Mouse (Mus musculus): ENCODE results near the gene Sh3gl3. TPM values are rescaled to one million over a fixed set of nuclear protein-coding genes. Genes with fewer than 3 reads are reported as not detected.

Gene Sh3gl3
- total RNA-seq (2021) = 10 to 100 TPM; 41.9 to 49.7 TPM
- long read RNA-seq, experiment 1, transcript Sh3gl3-203 (9 exons, 1,486 nt) = minor isoform, 17 of 76 reads
- long read RNA-seq, experiment 1, transcript Sh3gl3-201 (9 exons, 1,647 nt) = major isoform, 47 of 76 reads
- long read RNA-seq, experiment 1, partial matches to known transcripts = 1 of 76 reads
- long read RNA-seq, experiment 1, other reads (novel, unspliced or antisense) = 11 of 76 reads
- long read RNA-seq, experiment 2, transcript Sh3gl3-203 (9 exons, 1,486 nt) = minor isoform, 14 of 59 reads
- long read RNA-seq, experiment 2, transcript Sh3gl3-201 (9 exons, 1,647 nt) = major isoform, 40 of 59 reads
- long read RNA-seq, experiment 2, partial matches to known transcripts = 1 of 59 reads
- long read RNA-seq, experiment 2, other reads (novel, unspliced or antisense) = 4 of 59 reads

- no peak for DNase-seq (ENCODE audit: low spot score in 2 of 2)
These were observed at the start of gene Sh3gl3 for GRCm38 (mm10) chr7:82173540-82173939. Gene Sh3gl3, plus strand, starts transcription at chr7:82173840.

DNA sequence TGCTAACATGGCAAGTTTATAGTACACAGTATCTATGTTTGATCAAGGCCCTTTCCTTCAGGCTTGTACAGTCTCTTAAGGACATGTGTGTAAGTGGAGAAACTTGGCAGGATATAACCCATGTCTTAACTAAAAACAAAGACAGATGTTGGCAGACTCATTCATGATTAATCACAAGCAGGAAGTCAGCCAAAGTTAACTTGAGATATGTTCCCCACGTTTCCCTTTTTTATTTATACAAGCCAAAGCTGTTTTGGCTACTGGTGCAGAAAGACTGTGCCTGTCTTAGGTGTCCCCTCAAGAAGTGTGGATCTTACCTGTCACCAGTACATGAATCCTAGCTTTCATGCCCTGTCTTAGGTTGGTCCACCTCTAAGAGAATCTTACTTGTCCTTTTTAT lies 35.4 kb upstream of the Sh3gl3 start:
- DNase-seq (ENCODE audit: low spot score in 2 of 2) = no peak

GRCm38 (mm10) chr7:82147151-82147550 lies 26.5 kb upstream of the Sh3gl3 start:
- no peak for DNase-seq (ENCODE audit: low spot score in 2 of 2)

DNA sequence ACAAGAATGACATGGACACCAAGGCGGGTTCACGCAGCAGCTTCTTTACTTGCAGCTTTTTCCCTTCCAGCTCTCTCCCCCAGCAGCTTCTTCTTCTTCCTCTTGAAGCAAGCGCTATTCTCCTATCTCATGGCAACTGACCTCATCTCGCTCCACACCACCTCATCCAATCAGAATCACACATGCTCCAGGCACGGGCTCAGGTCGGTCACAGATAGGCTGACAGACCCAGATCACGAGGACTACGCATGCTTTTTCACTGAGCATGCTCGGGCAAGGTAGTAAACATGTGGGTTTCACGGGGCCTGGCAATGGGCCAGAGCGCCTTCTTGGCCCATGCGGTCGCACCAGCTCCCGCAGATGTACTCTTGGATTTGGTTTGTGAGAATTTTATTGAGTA lies 9.0 kb upstream of the Sh3gl3 start:
- no peak for DNase-seq (ENCODE audit: low spot score in 2 of 2)

DNA sequence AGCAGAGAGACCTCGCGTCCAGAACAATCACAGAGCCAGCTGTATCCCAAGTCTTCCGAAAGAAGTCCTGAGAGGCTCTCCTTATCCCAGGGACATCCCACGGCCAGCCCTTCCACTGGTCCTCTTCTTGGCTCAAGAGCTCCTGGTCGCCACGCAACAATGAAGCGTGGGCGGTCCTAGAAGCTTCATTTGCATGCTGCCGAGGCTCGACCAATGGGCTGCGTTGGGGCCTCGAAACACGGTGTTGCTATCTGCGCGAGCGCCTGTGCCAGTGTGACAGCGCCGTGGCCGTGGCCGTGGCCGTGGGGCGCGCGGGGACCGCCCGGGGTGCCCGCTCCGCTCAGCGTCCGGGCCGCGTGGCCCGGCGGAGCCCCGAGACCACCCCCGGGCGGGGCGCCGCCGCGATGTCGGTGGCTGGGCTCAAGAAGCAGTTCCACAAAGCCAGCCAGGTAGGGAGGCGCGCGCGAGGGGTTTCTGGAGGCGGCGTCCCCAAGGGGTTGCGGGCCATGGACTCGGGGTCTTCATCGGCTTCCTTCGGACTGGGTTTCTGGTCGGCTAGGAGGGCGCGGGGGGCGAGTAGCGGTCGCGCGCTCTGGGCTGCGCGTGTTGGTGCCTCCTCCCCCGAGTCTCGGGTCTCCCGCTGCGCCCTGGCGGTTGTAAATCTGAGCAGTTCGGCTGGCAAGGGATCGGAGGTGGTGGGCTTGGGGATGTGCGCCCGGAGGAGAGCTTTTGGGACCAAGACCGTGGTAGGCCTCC lies 1.1 kb downstream of the Sh3gl3 start:
- peak; percentile 91 to 94 for DNase-seq (ENCODE audit: low spot score in 2 of 2)

DNA sequence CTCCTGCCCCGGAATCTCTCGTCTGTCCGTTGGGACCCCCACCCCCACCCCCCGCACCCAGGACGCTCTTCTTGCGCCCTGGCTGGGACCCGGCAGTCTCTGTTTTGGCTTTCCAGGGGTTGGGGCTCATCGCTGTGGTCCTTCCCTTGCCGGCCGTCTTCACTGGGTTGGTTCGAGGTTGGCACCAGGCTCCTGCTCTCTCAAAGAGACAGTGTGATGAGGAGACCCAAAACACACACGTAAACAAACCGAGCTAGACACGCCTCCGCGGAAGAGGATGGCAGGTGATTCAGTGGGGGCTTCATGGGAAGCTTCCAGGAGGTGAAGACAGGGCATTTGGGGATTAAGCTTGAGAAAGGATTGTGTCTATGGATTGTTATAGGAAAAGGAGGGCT lies 1.7 kb downstream of the Sh3gl3 start:
- no peak for DNase-seq (ENCODE audit: low spot score in 2 of 2)

DNA sequence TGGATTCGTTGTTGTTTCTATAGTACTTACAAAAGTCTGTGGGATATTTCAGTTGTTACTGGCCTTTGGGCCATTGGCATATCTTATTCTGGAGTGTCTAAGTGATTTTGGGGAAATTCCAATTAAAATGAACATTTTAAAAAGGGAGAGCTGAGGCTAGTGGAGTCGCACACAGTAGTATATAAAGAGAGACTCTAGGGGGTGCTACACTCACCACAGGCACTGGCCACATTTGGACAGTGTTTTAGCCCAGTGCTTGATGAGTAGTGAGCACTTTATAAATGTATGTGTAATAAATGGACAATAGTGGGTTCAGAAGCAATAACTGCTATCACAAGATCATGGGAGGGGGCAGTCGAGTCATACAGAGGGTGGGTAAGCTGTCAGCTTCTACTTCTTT lies 2.6 kb downstream of the Sh3gl3 start:
- no peak for DNase-seq (ENCODE audit: low spot score in 2 of 2)

GRCm38 (mm10) chr7:82177336-82177735 lies 3.7 kb downstream of the Sh3gl3 start:
- no peak for DNase-seq (ENCODE audit: low spot score in 2 of 2)

DNA sequence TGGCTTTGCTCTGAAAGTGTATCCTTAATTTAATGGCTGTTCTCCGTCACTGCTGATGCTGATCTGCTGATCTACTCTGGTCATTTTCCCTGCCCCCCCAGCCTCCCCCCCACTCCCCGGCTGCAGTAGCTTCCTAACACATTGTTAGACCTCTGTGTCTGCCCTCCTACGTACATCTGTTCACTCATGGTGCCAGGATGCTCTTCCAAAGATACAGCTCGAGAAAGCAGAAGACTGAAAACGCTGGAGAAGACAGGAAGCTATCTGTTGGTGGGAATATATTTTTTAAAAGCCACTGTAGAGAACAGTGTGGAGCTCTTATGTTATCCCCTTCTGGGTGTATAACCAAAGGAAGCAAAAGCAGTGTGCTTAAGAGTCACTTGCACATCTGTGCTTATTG lies 7.3 kb downstream of the Sh3gl3 start:
- no peak for DNase-seq (ENCODE audit: low spot score in 2 of 2)

DNA sequence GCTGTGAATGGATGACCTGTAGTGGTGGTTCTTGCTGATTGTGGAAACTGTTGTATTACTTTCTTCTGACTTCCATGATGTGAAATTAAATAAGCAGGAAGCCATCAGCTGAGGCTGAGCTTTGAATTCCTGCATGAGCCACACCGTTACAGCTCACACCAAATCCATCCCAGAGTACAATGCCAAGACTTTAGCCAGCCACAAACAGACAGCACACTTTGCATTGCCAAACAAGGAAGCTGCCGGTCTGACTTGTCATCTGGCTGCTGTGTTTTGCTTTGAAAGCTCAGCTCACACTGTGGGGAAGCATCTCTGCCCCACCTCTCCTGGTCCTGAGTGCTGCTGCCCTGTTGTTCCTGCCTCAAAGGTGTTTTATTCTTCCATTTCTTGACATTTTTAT lies 9.1 kb downstream of the Sh3gl3 start:
- no peak for DNase-seq (ENCODE audit: low spot score in 2 of 2)

DNA sequence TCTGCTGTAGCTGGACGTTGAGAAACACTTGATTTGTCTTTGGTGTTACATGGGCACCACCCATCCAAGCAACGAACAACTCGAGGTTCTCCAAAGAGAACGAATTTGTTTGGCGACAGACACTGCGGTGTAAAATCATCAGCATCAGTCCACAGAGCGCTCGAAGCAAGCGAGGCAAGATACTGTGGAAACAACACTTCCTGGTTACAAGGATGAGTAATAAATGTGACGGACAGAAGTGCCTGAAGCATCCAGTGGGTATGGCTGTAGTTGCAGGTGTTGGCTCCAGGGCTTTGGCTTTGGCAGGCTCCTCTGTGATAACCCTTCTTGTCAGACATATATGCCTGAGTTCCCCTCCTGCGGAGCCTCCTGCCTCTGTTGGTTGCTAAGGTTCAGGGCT lies 18.0 kb downstream of the Sh3gl3 start:
- DNase-seq (ENCODE audit: low spot score in 2 of 2) = no peak

- no peak for DNase-seq (ENCODE audit: low spot score in 2 of 2)
These were observed 18.9 kb downstream of the Sh3gl3 start for GRCm38 (mm10) chr7:82192512-82192911.

DNA sequence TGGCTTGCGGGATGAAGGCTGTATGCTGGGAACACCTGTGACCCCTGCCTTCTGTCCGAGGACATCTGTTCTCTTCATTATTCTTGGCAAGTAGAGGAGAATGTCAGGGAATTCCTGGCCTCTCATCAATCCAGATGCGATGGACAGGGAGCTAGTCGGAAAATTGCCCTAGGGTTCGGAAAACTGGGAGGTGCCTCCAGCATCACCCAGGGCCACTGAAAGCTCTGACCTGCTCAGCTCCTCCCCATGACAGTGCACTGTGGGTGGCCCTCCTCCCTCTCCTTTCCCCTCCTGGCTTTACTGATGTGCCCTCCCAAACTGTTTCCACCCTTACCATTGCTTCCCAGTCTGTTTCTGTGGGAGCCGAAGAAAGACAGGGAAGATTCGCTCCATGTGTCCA lies 29.5 kb downstream of the Sh3gl3 start:
- DNase-seq (ENCODE audit: low spot score in 2 of 2) = no peak

DNA sequence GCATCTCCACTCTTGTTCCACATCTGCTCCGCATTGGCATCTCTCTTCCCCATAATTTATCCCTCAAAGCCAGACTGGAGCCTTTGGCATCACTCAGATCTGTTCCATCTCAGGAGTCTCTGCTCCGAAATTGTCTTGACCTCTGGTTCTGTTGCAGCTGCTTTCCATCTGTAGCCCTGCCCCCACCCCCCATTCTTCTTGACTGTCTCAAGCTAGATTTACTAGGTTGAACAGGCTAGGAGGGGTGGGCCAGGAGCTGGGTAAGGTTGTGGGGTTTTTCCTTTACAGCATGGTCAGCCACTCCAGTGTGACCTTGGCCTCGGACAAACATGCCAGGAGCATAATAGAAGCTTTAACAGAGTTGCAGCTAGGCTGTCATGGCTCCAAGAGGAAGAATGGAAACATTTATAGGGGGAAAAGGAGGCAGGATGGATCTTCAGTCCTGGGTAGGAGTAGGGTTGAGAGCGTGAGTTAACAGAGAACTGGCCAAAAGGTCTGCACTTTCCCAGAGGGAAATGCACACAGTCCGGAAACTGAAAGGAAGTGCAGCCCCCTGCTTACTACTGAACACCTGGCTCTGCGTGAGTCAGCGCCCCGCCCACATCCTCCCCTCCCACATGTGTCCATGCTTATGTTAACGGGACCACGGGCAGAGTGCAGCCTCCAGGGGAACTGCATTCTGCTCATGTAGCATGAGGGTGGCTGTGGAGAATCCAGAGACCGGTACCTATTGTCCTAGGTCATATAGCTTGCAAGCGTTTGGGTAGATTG lies 30.6 kb downstream of the Sh3gl3 start:
- DNase-seq (ENCODE audit: low spot score in 2 of 2) = peak; percentile 22 to 34

DNA sequence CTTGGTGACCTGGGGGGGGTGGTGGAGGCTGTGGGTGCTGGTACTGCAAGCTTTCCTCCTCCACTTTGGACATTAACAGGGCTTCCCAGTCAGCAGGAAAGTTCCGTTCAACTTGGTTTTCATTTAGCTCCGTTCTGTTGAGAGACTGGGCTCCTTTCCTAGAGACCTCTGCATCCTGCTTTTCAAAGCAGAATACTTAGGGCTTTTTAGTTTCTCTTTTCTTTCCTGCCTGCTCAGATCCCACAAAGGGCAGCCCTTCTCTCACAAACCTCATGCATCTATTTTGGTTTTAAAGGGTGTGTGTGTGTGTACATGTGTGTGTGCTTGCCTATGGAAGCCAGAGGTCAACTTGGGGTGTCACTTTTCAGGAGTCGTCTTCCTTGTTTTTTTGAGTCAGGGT lies 31.3 kb downstream of the Sh3gl3 start:
- DNase-seq (ENCODE audit: low spot score in 2 of 2) = no peak

GRCm38 (mm10) chr7:82206787-82207186 lies 33.1 kb downstream of the Sh3gl3 start:
- no peak for DNase-seq (ENCODE audit: low spot score in 2 of 2)

DNA sequence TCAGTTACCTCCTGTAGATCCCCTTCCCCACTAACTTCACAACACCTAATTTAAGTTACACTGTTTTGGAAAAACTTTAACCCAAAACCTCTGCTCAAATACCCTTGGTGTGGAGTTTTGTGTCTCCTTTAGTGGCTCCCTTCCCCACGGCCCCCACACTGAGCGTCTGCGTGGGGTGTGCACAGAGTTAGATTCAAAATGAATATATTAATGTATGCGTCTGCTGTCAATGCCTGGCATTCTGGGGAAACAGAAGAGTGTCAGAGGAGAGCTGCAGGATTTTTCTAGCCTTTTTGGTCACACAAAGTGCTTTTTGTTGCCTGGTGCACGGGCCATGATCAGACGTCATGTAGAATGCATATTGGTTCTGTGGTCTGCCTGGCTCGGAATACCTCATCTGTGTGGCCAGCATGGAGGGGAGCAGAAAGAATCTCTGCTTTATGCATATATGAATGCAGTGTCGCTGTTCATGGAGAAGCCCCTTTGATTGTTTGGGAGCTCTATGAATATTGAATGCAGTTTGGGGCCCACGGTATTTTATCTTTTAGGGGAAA lies 47.8 kb downstream of the Sh3gl3 start:
- no peak for DNase-seq (ENCODE audit: low spot score in 2 of 2)

DNA sequence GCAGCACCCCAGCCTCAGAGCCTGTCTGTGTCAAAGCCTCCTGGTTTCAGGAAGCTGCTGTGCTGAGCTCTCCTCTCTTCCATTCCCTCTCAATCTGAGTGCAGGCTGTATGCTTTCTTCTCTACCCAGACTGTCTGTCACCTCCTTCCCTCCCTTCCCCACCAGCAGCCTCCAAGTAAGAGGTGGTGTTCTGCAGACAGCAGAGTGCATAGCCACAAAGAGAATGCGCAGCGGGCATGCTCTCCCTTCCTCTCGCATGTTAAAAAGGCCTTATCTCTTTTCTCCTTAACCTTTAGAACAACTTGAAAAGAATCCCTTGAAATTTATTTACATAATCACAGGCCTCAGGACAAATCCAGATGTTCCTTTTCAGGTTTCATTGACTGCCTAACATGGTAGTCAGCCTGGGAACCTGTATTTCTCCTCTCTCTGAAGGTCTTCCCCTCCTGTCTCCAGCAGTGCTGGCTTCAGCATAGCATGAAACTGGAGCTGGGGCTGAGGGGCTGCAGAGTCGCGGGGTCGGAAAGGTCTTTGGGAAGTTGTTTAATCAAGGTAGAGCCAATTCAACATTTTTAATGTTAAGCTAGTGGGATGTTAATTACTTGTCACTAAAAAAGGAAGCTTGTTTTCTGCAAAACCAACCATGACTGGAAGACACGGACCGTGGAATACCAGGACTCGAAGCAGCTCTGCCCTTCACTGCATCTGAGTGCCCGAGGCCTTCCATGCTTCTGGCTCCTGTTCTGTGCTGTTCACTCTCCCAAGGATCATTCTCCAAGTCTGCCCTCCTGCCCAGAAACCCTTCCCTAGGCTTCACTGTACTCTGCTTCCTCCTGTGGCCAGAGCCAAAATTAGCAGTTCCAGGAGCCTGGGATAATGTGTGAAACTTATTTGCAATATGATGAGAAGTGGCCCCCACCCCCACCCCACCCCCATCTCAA lies 50.5 kb downstream of the Sh3gl3 start:
- DNase-seq (ENCODE audit: low spot score in 2 of 2) = no peak

- no peak for DNase-seq (ENCODE audit: low spot score in 2 of 2)
These were observed 59.6 kb downstream of the Sh3gl3 start for GRCm38 (mm10) chr7:82233201-82233600.

Measured in left cerebral cortex, adult 18-20 months (tissue).